Mouse (Mus musculus) stomach, postnatal 0 days (tissue): Measurements from ENCODE around the gene 6030468B19Rik. TPM values are rescaled to one million over a fixed set of nuclear protein-coding genes. Genes with fewer than 3 reads are reported as not detected.
A peak's percentile ranks its signal among the peaks of the same experiment; 100 is the strongest.

Source experiments
- ATAC-seq: fragments of 200-750 bp; cut with Nextera tagmentation; 2 replicates; pipeline ENCODE4 v1.8.0; 2017; ENCODE audit not compliant: low FRiP score, low TSS enrichment
- DNase-seq: peaks from one replicate; pipeline ENCODE4 v3.0.0-alpha.2; 2016; ENCODE audit warnings: low spot score
- H3K27ac ChIP-seq: fragments of 300-500 bp; sonication (generic); replicated peaks from 2 replicates; pipeline ENCODE4 v1.5.1; 2014; ENCODE audit warnings: mild to moderate bottlenecking, control low read depth
- H3K27me3 ChIP-seq: fragments of 300-500 bp; sonication (generic); 2 replicates; pipeline ENCODE4 v1.6.1; 2014; ENCODE audit warnings: low read length; ENCODE audit not compliant: control insufficient read depth, insufficient read depth
- H3K36me3 ChIP-seq: fragments of 300-500 bp; sonication (generic); 2 replicates; pipeline ENCODE4 v1.6.1; 2014; ENCODE audit warnings: low read length, mixed read lengths; ENCODE audit not compliant: control insufficient read depth, insufficient read depth
- H3K4me1 ChIP-seq: fragments of 300-500 bp; sonication (generic); replicated peaks from 2 replicates; pipeline ENCODE4 v1.6.1; 2014; ENCODE audit warnings: antibody characterized with exemption; ENCODE audit not compliant: control insufficient read depth, insufficient read depth
- H3K4me2 ChIP-seq: fragments of 300-500 bp; sonication (generic); replicated peaks from 2 replicates; pipeline ENCODE4 v1.6.1; 2014; ENCODE audit warnings: low read depth, mild to moderate bottlenecking, control low read depth, moderate library complexity
- H3K4me3 ChIP-seq: fragments of 300-500 bp; sonication (generic); 2 replicates; pipeline ENCODE4 v1.5.1; 2014; ENCODE audit warnings: low read depth, low read length, control low read depth
- H3K9ac ChIP-seq: fragments of 300-500 bp; sonication (generic); 2 replicates; pipeline ENCODE4 v1.6.1; 2014; ENCODE audit warnings: mild to moderate bottlenecking, low read length, control low read depth, mixed read lengths
- H3K9me3 ChIP-seq: fragments of 300-500 bp; sonication (generic); 2 replicates; pipeline ENCODE4 v1.6.1; 2016; ENCODE audit warnings: low read length; ENCODE audit not compliant: control insufficient read depth
- CTCF ChIP-seq: IDR thresholded peaks from 2 replicates; pipeline ENCODE4 v1.5.1; 2016; ENCODE audit warnings: antibody characterized with exemption, low read depth, mild to moderate bottlenecking, moderate library complexity
- EP300 ChIP-seq: optimal IDR thresholded peaks from 2 replicates; pipeline ENCODE3; 2016; ENCODE audit warnings: antibody characterized with exemption
- WGBS: fragments of 180-500 bp; shearing (Covaris S2); extraction: QIAGEN DNeasy Blood & Tissue Kit; methylation state at CpG from one replicate; pipeline ENCODE4 v1.1.7; 2014; 5-methylcytosine and 5-hydroxymethylcytosine counted together
- polyA plus RNA-seq: library from polyadenylated mRNA; unstranded; fragments of >200 nt; fragmentation: Nextera tagmentation; extraction: Ambion mirVana; gene quantifications from 2 replicates; pipeline ENCODE4 v1.2.1, GENCODE M21; 2015

6030468B19Rik gene
- polyA plus RNA-seq, 1 experiment from 2014 or later, result not detected

- peak overlapping the region; percentile 60 for H3K9ac ChIP-seq
- H3K4me1 ChIP-seq, result peaks cover 16% of the 10 kb centered on the region
- no peaks in the 10 kb centered on the region for H3K36me3 ChIP-seq
- ATAC-seq (no peak), DNase-seq (no peak)
- TF ChIP-seq EP300, result no peak
- 0 out of 2 replicates have a peak, but pooled peaks have one; percentile 9 for TF ChIP-seq CTCF
- peak overlapping the region; percentile 84 for H3K27ac ChIP-seq
- H3K27me3 ChIP-seq, result no peaks in the 10 kb centered on the region
- H3K9me3 ChIP-seq, result no peaks in the 10 kb centered on the region
- peak overlapping the region; percentile 52 for H3K4me3 ChIP-seq
- peak overlapping the region; percentile 79 for H3K4me2 ChIP-seq
- 4% methylated on average over 5 of the region's 5 CpGs for WGBS
Measured at GRCm38 (mm10) chr11:117826164-117826563, 28.7 kb downstream of the 6030468B19Rik start.

- DNase-seq (no peak), ATAC-seq (no peak)
- no peak overlapping the region for H3K4me3 ChIP-seq
- H3K36me3 ChIP-seq, result no peaks in the 10 kb centered on the region
- WGBS, result 38% methylated on average over 8 of the region's 8 CpGs
- H3K27ac ChIP-seq, result peak overlapping the region; percentile 84; the same call in 1 of the 2 replicates
- H3K9ac ChIP-seq, result no peak overlapping the region
- H3K27me3 ChIP-seq, result no peaks in the 10 kb centered on the region
- H3K9me3 ChIP-seq, result no peaks in the 10 kb centered on the region
- TF ChIP-seq EP300 (no peak), CTCF (no peak)
- H3K4me2 ChIP-seq, result peak overlapping the region; percentile 79
- peaks cover 16% of the 10 kb centered on the region for H3K4me1 ChIP-seq
Measured at GRCm38 (mm10) chr11:117826916-117827315, 29.5 kb downstream of the 6030468B19Rik start.

GRCm38 (mm10) chr11:117827386-117827785, 29.9 kb downstream of the 6030468B19Rik start:
- no peak for DNase-seq
- 40% methylated on average over 3 of the region's 3 CpGs for WGBS
- H3K27ac ChIP-seq, result peak overlapping the region; percentile 40; the same call in 1 of the 2 replicates

GRCm38 (mm10) chr11:117828149-117828887, 30.9 kb downstream of the 6030468B19Rik start:
- Histone ChIP-seq H3K36me3 (no peaks in the 10 kb centered on the region), H3K27ac (peak overlapping the region; percentile 87), H3K4me1 (peaks cover 10% of the 10 kb centered on the region), H3K9ac (peak overlapping the region; percentile 31; the same call in 1 of the 2 replicates), H3K4me2 (no peak overlapping the region), H3K4me3 (no peak overlapping the region), H3K27me3 (no peaks in the 10 kb centered on the region), H3K9me3 (no peaks in the 10 kb centered on the region)
- no peak for ATAC-seq
- 53% methylated on average over 18 of the region's 18 CpGs for WGBS
- TF ChIP-seq CTCF (no peak), EP300 (no peak)
- DNase-seq, result peak; percentile 70

More at GRCm38 (mm10) chr11:117827386-117827785, 29.9 kb downstream of the 6030468B19Rik start:
- TF ChIP-seq EP300, result no peak
- no peak for TF ChIP-seq CTCF
- no peak overlapping the region for H3K4me2 ChIP-seq
- ATAC-seq, result no peak
- H3K4me1 ChIP-seq, result peaks cover 16% of the 10 kb centered on the region
- no peak overlapping the region for H3K4me3 ChIP-seq
- no peak overlapping the region for H3K9ac ChIP-seq
- no peaks in the 10 kb centered on the region for H3K27me3 ChIP-seq
- no peaks in the 10 kb centered on the region for H3K36me3 ChIP-seq
- no peaks in the 10 kb centered on the region for H3K9me3 ChIP-seq

DNA sequence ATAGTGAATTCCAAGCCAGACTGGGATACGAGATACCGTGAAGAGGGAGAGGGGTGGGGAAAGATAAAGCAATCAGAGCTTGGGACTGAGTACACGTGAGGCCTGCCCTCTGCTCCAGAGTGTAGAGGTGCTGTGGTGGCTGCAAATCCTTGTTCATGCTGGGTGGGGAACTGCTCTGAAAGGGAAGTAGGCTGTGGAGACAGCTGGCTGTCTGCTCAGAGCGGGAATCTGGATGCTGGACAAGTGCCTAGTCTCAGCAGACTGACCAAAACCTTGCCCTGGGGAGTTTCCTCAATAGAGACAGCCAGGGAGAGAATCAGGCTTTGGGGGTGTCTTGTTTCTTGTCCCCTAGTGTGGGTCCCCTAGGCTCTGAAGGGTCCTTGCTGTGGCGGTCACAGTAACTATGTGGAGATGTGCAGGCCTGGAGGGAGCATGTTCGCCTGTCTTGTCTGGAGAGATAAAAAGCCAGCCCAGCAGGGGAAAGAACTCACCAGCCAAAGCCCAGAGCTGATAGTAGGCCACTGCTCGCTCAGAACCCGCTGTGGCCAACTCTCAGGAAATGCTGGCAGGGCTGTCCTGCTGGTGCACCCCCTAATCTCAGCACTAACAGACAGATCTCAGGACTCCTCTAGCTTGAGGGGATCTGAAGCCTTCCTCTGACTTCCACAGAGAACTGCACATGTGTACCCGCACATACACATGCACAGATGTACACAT, 31.6 kb downstream of the 6030468B19Rik start:
- Histone ChIP-seq H3K4me1 (peaks cover 10% of the 10 kb centered on the region), H3K9ac (peak overlapping the region; percentile 31; the same call in 1 of the 2 replicates), H3K9me3 (no peaks in the 10 kb centered on the region), H3K27ac (peak overlapping the region; percentile 87), H3K27me3 (no peaks in the 10 kb centered on the region), H3K4me3 (no peak overlapping the region), H3K4me2 (no peak overlapping the region), H3K36me3 (no peaks in the 10 kb centered on the region)
- ATAC-seq, result no peak
- TF ChIP-seq EP300, result no peak
- no peak for TF ChIP-seq CTCF
- WGBS, result 29% methylated on average over 9 of the region's 9 CpGs
- peak; percentile 69 for DNase-seq
